Mouse (Mus musculus): ENCODE results near the gene Tcp11x2. TPM values are rescaled to one million over a fixed set of nuclear protein-coding genes. Genes with fewer than 3 reads are reported as not detected.

Gene Tcp11x2
- not detected in 2 replicates for polyA plus RNA-seq (2015; fragmentation: Nextera tagmentation; extraction: Ambion mirVana)

GRCm38 (mm10) chrX:135693633-135694032 lies at the start of gene Tcp11x2:
Gene Tcp11x2 (minus strand): TSS chrX:135693790.
- ATAC-seq, result no peak
- H3K4me2 ChIP-seq (replicated peaks; ENCODE audit: low read depth, low read length), result no peak within 1 kb of the TSS
- WGBS, result 59% methylated on average over 1 of the region's 1 CpGs
- H3K27ac ChIP-seq (ENCODE audit: low read length), result no peak within 1 kb of the TSS
- H3K4me3 ChIP-seq (ENCODE audit: low read depth, low read length), result no peak within 1 kb of the TSS
- H3K9me3 ChIP-seq (ENCODE audit: low read length), result no peaks in the 10 kb centered on the region
- TF ChIP-seq EP300 (IDR thresholded peaks at IDR 0.05), result no peak
- TF ChIP-seq CTCF (IDR thresholded peaks at IDR 0.05), result no peak
- no peaks in the 10 kb centered on the region for H3K36me3 ChIP-seq (ENCODE audit: insufficient read depth, low read length)
- no peak within 1 kb of the TSS for H3K9ac ChIP-seq (replicated peaks; ENCODE audit: low read depth)
- H3K4me1 ChIP-seq (ENCODE audit: insufficient read depth, low read depth, low read length), result no peaks in the 10 kb centered on the region
- no peaks in the 10 kb centered on the region for H3K27me3 ChIP-seq (replicated peaks; ENCODE audit: insufficient read depth, low read length)
- no peak for DNase-seq (ENCODE audit: low spot score)

- WGBS, result 8% methylated on average over 7 of the region's 7 CpGs
- DNase-seq (ENCODE audit: low spot score), result peak; percentile 15
- TF ChIP-seq CTCF (IDR thresholded peaks at IDR 0.05) (no peak), EP300 (IDR thresholded peaks at IDR 0.05) (no peak)
- Histone ChIP-seq H3K4me3 (ENCODE audit: low read depth, low read length) (peak overlapping the region; percentile 54), H3K4me2 (replicated peaks; ENCODE audit: low read depth, low read length) (peak overlapping the region; percentile 50), H3K4me1 (ENCODE audit: insufficient read depth, low read depth, low read length) (no peaks in the 10 kb centered on the region), H3K36me3 (ENCODE audit: insufficient read depth, low read length) (no peaks in the 10 kb centered on the region), H3K9ac (replicated peaks; ENCODE audit: low read depth) (peak overlapping the region; percentile 54), H3K9me3 (ENCODE audit: low read length) (no peaks in the 10 kb centered on the region), H3K27me3 (replicated peaks; ENCODE audit: insufficient read depth, low read length) (no peaks in the 10 kb centered on the region), H3K27ac (ENCODE audit: low read length) (peak overlapping the region; percentile 57)
- ATAC-seq, result peak; percentile 20
These were observed 49.4 kb upstream of the Tcp11x2 start for GRCm38 (mm10) chrX:135743056-135743355.

GRCm38 (mm10) chrX:135742304-135743055 lies 48.9 kb upstream of the Tcp11x2 start, which contains the start of the genes Armcx5 and Gprasp1:
Gene Armcx5 (plus strand): TSS chrX:135742733.
Gene Gprasp1 (plus strand): TSS chrX:135742733.
- H3K9ac ChIP-seq (replicated peaks; ENCODE audit: low read depth), result peak within 1 kb of the TSS; percentile 54
- peak within 1 kb of the TSS; percentile 50 for H3K4me2 ChIP-seq (replicated peaks; ENCODE audit: low read depth, low read length)
- no peaks in the 10 kb centered on the region for H3K4me1 ChIP-seq (ENCODE audit: insufficient read depth, low read depth, low read length)
- TF ChIP-seq EP300 (IDR thresholded peaks at IDR 0.05) (no peak), CTCF (IDR thresholded peaks at IDR 0.05) (no peak)
- ATAC-seq (peak; percentile 99), DNase-seq (ENCODE audit: low spot score) (peak; percentile 94)
- H3K36me3 ChIP-seq (ENCODE audit: insufficient read depth, low read length), result no peaks in the 10 kb centered on the region
- H3K27me3 ChIP-seq (replicated peaks; ENCODE audit: insufficient read depth, low read length), result no peaks in the 10 kb centered on the region
- H3K27ac ChIP-seq (ENCODE audit: low read length), result peak within 1 kb of the TSS; percentile 57
- H3K9me3 ChIP-seq (ENCODE audit: low read length), result no peaks in the 10 kb centered on the region
- H3K4me3 ChIP-seq (ENCODE audit: low read depth, low read length), result peak within 1 kb of the TSS; percentile 54
- 13% methylated on average over 48 of the region's 48 CpGs for WGBS

- Histone ChIP-seq H3K36me3 (ENCODE audit: insufficient read depth, low read length) (no peaks in the 10 kb centered on the region), H3K4me3 (ENCODE audit: low read depth, low read length) (no peak overlapping the region), H3K27me3 (replicated peaks; ENCODE audit: insufficient read depth, low read length) (no peaks in the 10 kb centered on the region), H3K4me2 (replicated peaks; ENCODE audit: low read depth, low read length) (no peak overlapping the region), H3K9me3 (ENCODE audit: low read length) (no peaks in the 10 kb centered on the region), H3K27ac (ENCODE audit: low read length) (no peak overlapping the region), H3K4me1 (ENCODE audit: insufficient read depth, low read depth, low read length) (no peaks in the 10 kb centered on the region), H3K9ac (replicated peaks; ENCODE audit: low read depth) (no peak overlapping the region)
- TF ChIP-seq CTCF (IDR thresholded peaks at IDR 0.05), result no peak
- no peak for TF ChIP-seq EP300 (IDR thresholded peaks at IDR 0.05)
- DNase-seq (ENCODE audit: low spot score) (no peak), ATAC-seq (no peak)
- 84% methylated on average over 2 of the region's 2 CpGs for WGBS
These were observed 45.3 kb upstream of the Tcp11x2 start for GRCm38 (mm10) chrX:135738730-135739520.

- no peak for TF ChIP-seq CTCF (IDR thresholded peaks at IDR 0.05)
- no peak for TF ChIP-seq EP300 (IDR thresholded peaks at IDR 0.05)
- no peaks in the 10 kb centered on the region for H3K4me1 ChIP-seq (ENCODE audit: insufficient read depth, low read depth, low read length)
- ATAC-seq (no peak), DNase-seq (ENCODE audit: low spot score) (no peak)
- H3K27ac ChIP-seq (ENCODE audit: low read length), result no peak within 1 kb of the TSS
- H3K9me3 ChIP-seq (ENCODE audit: low read length), result no peaks in the 10 kb centered on the region
- no peak within 1 kb of the TSS for H3K4me2 ChIP-seq (replicated peaks; ENCODE audit: low read depth, low read length)
- no peaks in the 10 kb centered on the region for H3K36me3 ChIP-seq (ENCODE audit: insufficient read depth, low read length)
- no peak within 1 kb of the TSS for H3K4me3 ChIP-seq (ENCODE audit: low read depth, low read length)
- no peak within 1 kb of the TSS for H3K9ac ChIP-seq (replicated peaks; ENCODE audit: low read depth)
- no peaks in the 10 kb centered on the region for H3K27me3 ChIP-seq (replicated peaks; ENCODE audit: insufficient read depth, low read length)
- 79% methylated on average over 10 of the region's 10 CpGs for WGBS
These were observed 31.6 kb upstream of the Tcp11x2 start, which contains the start of gene Tmsb15a for GRCm38 (mm10) chrX:135725161-135725560. Gene Tmsb15a (minus strand): TSS chrX:135725261.

- 59% methylated on average over 2 of the region's 2 CpGs for WGBS
- no peak overlapping the region for H3K4me2 ChIP-seq (replicated peaks; ENCODE audit: low read depth, low read length)
- H3K27me3 ChIP-seq (replicated peaks; ENCODE audit: insufficient read depth, low read length), result no peaks in the 10 kb centered on the region
- H3K4me3 ChIP-seq (ENCODE audit: low read depth, low read length), result no peak overlapping the region
- H3K4me1 ChIP-seq (ENCODE audit: insufficient read depth, low read depth, low read length), result no peaks in the 10 kb centered on the region
- TF ChIP-seq CTCF (IDR thresholded peaks at IDR 0.05), result no peak
- no peak for TF ChIP-seq EP300 (IDR thresholded peaks at IDR 0.05)
- no peak overlapping the region for H3K9ac ChIP-seq (replicated peaks; ENCODE audit: low read depth)
- ATAC-seq (no peak), DNase-seq (ENCODE audit: low spot score) (no peak)
- H3K27ac ChIP-seq (ENCODE audit: low read length), result no peak overlapping the region
- H3K9me3 ChIP-seq (ENCODE audit: low read length), result no peaks in the 10 kb centered on the region
- no peaks in the 10 kb centered on the region for H3K36me3 ChIP-seq (ENCODE audit: insufficient read depth, low read length)
These were observed 19.3 kb upstream of the Tcp11x2 start for GRCm38 (mm10) chrX:135712845-135713244.
